Mouse (Mus musculus) kidney, postnatal 25 days (tissue): ENCODE measurements at regions not wholly inside any gene's neighbourhood (a gene's known extent, or its start where the extent isn't known, plus 50 kb on each side); places are given as distances from the start of the nearest gene placed in this dataset.
A peak's percentile ranks its signal among the peaks of the same experiment; 100 is the strongest.
"Not testable (repeated sequence)": the region's sequence is repeated elsewhere in the genome, so short reads cannot be mapped to it uniquely, and the experiment has no call there.

Source experiments
- DNase-seq, 2 experiments: peaks; one replicate each; pipeline ENCODE4 v3.0.0; 2021; ENCODE audit warnings: mixed read lengths in 2 of 2

DNA sequence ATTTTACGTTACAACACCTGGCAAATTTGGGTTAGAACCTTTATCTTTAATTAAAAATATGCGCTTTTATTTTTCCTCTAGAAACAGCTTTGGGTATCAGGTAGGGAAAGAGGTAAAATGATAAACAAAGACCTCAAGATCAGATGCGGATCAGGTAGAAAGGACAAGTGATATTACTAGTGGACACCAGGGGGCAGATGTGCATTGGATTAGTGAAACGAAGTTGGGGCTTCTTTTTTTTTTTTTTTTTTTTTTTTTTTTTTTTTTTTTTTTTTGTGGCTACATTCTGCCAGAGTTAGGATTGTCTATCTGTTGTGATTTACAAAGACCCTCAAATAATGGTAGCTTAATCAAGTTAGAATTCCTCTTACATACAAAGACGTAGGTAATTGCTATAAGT lies 153.8 kb downstream of the Cd109 start:
- peak in 1 of 2 experiments; percentile 61 for DNase-seq

DNA sequence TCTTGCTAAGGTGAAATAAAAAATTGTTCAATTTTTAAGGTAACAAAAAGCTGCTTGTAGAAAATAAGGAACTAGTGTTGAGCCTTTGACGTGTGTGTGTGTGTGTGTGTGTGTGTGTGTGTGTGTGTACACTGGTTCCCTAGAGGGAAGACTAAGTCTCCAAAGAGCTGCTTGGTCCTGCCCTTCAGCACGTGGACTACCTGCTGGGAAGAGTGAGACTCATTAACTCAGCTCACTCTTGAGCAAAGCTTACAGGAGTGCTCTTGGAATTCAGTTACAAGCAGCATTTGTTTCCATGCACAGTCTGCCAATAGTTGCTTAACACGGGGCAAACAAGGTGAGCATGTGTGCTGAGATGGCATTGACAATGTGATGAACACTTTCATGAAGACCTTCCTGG lies 158.6 kb downstream of the Cd109 start:
- no peak for DNase-seq

DNA sequence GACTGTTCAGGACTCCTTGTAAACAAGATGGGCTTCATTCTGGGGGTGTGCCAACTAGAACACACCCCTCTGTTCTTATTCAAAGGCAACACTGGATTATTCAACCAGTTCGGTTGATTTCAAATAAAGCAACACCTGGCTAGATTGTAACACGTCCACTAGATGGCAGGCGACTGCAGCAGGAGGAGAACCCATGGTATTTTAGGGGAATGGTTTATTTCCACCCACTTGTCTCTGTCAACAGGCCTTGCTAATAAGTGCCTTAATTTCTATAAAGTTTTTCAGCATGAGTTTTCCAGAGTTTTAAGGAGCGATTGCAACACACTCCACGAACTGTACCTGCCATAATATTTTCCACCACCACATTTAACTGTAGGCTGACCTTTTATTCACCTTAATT lies 160.1 kb downstream of the Cd109 start:
- DNase-seq, result peak; percentile 44 to 59

DNA sequence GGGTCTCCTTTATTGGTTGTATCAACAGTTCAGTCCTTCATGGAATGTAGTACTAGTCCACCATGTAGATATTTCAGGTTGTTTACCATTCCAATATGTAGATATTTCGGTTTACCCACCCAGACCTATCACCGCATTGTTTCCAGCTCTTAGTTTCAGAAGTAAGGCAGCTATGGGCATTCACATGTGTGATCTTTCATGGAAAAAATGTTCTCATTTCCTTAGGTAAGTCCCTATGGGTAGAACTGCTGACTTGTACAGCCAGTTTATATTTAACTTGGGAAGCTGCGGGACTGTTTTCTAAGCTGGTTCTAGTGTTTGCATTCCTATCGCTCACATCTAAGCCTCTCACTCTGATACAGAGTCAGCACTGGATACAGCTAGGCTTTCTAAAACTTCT lies 165.2 kb downstream of the Cd109 start:
- DNase-seq, result no peak

DNA sequence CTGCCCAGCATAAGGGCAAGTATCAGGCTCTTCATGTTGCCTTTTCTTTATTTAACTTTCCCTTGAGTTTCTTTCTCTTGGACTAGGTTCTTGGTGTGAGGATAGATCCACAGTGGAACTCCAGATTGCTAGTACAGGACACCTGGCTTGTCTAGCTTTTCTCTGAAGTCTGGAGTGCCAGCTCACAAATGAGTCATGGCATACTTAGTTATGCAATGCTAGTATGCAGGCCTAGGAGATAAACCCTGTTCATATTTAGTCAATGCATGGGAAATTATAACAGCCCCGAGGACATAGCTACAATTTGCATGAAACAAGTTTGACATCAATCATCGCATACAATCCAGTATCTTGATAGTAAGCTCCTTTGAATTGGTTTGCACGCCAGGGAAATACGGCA lies 167.0 kb downstream of the Cd109 start:
- no peak for DNase-seq

DNA sequence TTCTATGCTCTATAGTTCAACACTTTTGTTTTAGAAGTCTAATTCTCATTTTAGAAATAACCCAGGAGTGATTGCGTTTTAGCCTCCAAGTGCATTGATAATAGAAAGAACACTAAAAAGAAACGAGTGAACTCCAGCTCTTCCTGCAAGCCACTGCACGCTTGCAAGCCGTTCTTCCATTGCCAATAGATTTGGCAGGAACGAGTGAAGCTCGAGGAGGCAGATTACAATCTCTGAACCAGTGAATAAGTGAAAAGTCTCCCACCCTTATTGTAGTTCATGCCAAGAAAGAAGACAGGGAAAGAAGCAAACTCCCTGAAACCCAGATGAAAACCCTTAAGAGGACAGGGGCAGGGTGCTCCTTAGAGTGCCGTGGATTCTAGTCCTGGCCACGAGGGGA lies 167.5 kb downstream of the Cd109 start:
- no peak for DNase-seq

DNA sequence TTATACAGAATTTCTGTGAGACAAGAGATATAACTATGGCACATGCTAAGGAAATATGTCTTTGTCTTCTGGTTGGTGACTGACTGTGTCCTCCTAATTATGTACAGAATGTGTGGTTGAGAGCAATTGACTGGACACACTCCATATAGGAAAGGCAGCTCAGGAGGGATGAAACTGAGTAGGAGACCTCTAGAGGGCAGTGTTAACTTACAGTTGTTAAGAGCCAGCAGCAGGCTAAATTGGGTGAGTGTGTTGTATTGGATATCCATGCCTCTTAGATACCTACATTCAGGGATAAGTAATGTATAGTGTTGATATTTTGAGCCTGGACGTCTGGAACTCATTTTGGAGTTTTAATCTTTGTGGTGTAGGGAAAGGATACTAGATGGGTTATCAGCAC lies 172.5 kb downstream of the Cd109 start:
- peak in 1 of 2 experiments; percentile 26 for DNase-seq

DNA sequence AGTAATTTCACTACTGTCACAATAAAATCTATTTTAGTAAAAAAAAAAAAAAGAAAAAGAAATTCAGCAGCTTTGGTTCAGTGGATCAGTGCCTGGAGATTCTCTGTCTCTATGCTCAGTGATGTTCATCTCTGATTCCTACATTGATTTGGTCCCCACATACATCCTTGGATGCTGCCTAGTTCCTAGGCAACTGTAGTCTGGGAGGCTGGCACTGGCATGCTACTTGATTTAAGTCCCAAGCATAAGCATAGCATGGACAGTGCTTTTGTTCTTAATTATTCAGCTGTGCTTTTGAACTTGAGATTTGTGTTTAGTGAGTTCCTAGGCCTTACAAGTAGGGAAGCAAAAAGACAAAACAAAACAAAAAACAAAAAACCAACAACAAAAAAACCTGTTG lies 174.4 kb downstream of the Cd109 start:
- DNase-seq, result no peak

DNA sequence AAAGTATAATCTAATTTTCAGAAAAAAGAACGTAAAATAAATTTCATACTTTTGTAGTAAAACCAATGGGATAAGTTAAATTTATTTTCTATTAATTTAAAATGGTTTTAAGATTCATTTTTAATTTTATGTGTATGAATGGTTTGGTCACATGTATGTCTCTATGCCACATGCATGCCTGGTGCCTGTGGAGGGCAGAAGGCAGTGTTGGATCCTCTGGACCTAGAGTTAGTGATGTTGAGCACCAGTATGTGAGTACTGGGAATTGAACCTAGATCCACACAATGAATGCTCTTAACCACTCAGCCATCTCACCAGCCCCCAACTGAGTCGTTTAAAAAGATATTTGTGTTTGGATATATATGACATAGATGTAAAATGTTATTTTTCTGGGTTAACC lies 174.8 kb downstream of the Cd109 start:
- no peak for DNase-seq

DNA sequence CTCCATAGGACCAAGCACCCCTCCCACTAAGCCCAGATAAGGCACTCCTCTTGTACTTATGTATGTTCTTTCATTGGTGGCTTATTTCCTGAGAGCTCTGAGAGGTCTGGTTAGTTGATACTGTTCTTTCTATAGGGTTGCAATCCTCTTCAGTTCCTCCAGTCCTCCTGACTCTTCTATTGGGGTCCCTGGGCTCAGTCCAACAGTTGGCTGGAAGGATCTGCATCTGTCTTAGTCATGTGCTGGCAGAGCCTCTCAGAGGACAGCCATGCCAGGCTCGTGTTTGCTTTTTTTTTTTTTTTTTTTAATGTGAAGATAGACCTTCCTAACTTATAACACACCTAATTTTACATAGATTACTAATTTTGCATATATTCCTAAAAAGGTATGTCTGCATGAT lies 180.5 kb downstream of the Cd109 start:
- DNase-seq, result no peak

DNA sequence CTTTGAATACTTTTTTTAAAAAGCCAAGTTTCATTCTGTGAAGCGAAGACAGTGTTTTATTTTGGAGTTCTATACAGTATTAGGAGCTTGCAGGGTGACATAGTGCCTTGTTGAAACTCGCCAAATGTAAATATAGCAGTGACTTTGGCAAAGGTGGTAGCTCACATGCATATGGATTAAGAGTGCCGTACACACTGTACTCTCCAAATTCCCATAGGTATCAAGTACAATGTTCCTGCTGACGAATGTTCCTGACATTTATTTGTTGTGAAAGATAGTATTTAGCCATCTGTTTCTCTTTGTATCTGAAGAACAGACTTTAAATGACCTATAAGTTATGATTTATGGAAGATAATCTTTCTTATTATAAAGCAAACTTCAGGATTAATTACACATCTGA lies 201.9 kb downstream of the Cd109 start:
- DNase-seq, result no peak

DNA sequence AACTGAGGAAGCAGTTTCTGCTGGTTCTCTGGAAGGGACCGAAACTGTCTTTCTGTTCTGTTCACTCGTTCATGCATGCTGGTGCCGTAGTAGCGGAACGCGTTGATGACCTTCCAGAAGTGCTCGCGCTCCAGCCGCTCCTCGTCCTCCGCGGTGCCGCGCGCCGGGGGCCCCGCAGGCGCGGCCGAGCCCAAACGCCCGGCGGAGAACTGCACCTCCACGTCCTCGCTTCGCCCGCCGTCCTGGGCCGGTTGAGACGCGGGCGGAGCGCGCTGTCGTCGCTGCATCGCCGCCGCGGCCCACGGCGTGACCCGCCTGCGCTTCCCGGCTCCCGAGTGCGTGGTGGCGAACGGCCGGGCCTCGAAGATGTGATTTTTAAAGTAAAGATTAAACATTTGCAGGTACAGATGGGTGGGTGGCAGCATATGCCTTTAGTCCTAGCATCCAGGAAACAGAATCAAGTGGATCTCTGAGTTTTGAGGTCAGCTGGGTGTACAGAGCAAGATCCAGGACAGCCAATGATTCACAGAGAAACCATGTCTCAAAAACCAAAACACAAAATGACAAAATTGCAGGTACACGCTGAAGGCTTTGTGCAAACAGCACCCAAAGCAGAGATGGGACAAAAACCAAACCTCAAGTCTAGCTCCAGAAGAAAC lies 206.3 kb downstream of the Cd109 start:
- peak in 1 of 2 experiments; percentile 32 for DNase-seq

DNA sequence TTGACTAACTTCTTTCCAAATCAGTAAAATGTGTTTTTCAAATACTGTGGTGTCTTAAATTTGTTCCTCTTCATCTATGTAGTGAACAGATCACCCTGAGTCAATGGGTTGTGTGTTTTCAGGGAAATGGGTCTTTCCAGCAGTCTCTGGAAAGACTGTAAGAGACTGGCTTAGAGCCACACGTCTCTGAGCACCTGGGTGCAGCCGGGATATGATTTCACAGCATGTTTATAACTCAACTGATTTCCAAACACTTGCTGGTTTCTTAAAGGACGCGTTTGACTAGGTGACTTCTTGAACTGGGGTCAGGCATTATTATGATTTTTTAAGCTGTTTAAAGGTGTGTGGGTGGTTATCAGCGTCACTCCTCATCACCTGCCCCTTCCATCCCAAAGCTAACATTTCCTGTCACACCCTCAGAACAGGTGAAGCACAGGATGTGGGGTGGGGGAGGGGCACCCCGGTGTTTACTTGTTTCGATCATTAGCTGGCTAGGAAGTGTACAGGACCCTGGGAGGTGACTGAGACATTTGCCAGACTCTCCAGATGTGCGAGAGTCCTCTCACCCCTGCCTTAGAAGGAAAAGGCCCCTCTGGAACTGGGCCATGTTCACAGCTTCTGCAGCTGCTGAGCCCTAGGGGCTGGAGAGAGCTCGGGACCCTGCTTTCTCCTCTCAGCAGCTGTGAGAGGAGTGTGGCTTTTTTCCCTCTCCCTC lies 229.8 kb downstream of the Cd109 start:
- DNase-seq, result no peak

DNA sequence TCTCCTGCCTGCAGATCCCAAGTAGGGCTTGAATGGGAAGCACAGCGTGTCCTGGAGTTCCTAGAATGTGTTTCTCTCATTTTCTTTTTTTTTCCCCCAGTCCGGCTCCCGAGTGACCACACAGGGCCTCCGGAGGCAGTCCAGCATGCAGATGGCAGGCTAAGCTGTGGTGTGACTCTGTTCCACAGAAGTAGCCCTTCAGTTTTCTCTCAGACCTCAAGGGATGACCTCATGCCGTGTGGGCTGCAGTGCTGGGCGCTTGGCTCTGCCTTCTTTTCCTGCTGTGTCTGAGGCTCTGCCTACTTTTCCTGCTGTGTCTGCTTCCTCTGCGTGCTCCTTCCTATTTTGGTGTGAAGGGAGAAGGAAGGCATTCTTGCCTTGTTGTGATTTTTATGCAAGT lies 230.8 kb downstream of the Cd109 start:
- DNase-seq, result no peak

DNA sequence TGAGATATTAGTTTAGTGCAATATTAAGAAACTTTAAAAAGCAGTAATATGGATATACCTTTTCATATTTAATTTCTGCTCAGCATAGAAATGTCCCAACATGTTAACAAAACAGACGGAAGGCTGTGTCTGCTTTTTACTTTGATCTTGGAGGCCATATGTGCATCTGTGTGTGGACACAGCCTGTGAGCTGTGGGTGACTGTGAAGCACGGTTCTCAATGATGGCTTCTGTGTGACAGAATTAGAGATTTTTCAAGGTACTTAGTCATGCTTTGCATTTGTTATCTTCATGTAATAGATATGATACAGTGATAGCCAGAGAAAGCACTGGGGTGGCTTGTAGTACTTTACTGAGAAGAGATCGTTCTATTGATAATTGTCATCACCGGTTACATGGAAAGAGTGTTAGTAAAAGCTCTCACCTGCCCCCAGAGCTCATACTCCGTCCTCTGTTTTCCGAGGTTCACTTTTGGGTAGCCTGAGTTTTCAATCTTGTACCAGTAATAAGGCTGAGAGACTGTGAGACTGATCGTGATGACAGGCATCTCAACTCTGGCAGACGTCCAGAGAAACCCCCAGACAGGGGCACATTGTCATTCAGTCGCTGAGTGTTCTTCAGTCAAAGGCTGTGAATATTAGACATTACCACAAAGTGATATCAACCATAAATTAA lies 232.7 kb downstream of the Cd109 start:
- DNase-seq, result no peak

DNA sequence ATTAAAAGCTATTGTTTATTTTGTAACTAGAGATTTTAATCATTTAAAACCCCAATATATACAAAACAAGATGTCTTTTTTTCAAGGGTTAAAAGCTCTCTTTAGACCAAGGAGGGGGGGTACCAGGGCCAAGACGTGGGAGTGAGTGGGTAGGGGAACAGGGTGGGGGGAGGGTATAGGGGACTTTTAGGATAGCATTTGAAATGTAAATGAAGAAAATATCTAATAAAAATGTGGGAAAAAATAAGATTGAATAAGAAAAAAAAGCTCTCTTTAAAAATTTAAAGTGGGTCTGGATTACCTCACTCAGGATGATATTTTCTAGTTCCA lies 233.2 kb downstream of the Cd109 start:
- not testable (repeated sequence) for DNase-seq

DNA sequence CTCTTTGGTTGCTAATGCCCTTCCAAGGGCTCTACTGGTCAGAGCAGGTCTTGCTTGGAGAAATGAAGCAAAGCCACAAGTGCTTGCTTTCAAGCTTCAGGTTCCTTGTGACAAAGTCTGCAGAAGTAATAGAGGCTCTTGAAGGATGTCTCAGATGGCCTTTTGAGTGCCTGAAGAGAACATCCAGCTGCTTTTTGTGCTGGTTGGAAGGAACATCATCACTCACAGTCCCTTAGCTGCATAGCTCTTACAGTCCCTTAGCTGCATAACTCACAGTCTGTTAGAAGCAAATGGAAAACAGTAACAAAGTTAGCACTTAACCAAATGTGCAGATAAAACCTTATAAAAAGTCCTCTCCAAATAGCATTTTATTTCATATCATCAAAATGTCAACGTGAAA lies 241.6 kb downstream of the Cd109 start:
- no peak for DNase-seq

DNA sequence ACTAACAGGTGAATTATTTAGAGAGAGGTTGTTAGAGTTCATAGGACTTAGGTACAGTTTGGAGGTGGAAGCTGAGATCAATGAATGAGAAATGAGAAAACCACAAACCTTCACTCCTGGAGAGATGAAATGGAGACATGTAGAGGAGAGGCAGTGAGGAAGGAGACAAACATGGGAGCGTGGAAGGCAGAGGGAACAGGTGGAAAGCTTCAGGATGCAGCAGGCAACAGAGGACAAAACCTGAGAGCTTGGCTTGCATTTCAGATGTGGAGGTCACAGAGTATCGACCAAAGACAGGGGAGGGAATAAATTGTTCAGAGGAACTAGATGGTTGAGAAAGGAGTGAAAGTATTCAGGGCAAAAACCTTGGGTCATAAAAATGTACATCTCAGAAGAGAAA lies 244.6 kb downstream of the Cd109 start:
- DNase-seq, result no peak

DNA sequence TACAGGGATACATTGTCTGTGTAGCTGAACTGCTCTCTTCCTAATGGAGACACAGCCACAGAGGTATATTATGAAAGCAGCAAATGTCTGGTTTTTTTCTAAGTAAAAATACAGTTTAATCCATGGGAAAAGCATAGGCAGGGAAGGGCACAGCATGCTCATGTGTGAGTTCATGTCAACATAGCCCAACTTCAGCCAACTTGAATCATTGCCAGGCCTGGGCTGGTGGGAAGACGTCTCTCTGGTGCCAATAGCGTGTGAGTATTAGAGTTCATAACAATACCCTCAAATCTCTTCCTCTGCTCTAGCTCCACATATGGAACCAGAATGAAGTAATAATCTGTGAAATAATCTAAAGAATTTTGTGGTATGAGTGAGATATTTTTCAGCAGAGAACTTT lies 257.2 kb downstream of the Cd109 start:
- DNase-seq, result no peak

DNA sequence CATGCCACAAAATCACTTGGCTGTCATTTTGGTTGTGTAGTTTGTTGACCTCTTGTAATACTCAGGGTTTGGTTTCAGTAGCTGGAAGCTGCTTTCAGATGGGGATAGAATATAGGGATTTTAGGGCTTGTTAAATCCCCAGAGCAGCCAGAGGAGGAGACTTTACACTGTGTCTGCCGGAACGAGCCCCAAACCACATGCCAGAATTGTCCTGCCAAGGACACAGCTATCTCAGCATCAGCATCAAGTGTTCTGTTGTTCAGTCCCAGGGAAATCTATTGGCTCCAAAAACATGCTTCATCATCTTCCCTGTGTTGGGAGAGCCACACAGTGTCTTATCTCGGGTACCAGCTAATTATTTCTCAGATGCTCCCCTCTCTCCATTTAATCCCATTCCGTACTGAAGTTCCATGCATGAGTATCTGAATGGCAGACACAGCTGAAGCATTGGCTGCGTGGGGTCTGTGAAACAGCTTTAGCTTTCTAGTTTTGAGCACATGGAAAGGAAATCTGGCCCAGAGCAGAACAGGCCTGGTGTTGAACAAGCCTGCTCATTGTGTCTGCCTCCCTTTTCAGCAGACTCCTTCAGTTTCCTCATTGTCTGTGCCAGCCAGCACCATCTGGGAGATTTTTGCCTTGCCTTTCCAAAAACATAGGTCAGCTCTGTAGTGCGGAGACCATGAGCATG lies 264.8 kb downstream of the Cd109 start:
- DNase-seq, result no peak

DNA sequence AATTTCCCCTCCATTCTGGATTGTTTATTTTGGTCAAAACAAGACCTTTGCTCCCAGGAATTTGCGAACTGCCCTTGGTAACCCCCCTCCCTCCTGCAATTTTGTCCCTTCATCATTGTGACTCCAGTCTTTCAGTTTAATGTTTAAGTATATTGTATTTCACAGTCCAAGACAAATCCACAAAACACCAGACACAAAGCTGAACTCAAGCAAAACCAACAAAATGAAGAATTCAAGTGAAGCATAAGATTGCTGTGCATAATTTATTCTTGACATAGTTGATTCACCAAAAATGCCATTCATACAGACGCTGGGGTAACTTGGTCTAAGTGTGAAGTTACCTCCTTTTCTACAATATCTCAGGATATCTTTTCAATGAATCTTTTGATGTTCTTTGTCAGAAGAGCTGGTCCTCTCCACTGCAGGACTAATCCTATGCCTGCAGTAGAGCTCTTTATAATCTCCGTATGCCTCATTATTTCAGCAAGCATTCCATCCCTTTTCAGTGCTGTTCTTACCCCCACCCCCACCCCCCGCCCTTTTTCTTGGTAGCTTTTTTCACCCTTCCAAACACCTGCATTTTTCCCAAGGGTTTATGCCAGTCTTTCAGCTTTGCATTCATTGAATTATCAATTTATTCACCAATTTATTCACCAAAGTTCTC lies 265.4 kb downstream of the Cd109 start:
- no peak for DNase-seq

DNA sequence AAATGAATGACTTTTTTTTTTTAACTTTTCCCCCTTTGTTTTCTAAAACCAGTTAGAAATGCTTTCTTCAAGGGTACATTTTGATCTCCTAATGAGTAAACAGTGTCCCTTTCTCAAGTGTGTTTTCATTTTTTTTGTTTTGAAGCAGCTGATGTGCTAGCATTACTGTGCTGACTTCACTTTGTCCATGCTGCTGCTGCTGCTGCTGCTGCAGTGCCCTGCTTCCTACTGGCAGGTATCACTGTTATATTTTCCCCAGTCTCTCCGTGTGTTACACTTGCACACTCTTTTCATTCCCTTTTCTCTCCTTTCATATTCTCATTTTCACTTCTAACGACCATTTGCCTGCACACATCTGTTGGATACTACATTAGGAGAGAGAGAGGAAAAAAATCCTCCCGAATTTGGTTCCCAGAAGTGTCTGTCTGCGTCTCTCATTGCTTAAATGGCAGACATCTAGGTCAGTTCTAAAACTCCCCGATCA lies 266.0 kb downstream of the Cd109 start:
- DNase-seq, result no peak

DNA sequence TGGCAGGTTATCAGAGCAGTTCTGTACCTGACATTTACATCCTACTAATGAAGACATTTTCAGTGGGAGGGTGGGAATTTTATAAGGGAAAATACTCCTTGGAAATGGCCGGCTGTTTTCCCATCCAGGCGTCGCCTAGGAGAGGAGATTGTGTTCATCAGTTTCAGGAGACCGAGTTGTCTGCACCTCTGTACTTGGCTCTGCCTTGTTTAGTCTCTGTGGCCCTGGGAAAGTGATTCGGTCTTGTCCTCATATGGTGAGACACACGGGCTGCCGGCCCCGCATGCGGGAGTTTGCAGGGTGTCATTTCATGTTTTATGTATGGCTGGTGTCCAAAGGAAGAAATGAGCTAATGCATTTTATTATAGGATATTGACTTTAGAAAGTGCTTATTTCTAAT lies 287.9 kb downstream of the Cd109 start:
- no peak for DNase-seq
